In the genomic region with DNA sequence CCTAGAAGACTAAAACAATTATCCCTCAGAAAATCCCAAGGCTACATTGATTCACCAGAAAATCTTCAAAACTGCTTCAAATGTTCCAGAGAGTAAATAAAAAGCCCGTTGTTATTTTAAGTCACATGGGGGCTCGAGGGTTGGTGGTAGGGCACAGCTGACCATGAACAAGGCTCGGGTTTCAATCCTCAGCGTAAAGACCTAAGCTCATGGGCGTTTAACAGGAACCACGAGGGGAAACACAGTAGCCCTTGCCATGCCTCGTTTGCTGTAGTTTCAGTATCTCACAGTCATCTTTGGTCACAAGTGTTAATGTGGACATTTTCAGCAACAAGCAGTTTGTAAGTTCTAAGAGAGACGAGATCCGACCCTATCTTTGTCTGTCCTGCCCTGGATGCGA, we compare ENCODE assay signal across 2 mouse cellular contexts.
TF ChIP-seq lines count a peak whose summit lies in the region.

No protein-coding gene starts in this region.

TF ChIP-seq in MEL, 35 proteins besides CTCF, POLR2A, EP300 and RAD21 (continued from another document):
- TF ChIP-seq MYC (IDR thresholded peaks at IDR 0.05; ENCODE audit: low read depth, low read length) (no peak), USF2 (IDR thresholded peaks at IDR 0.05; ENCODE audit: borderline replicate concordance in 1 of 2, insufficient read depth in 1 of 2, low read depth in 1 of 2, low read length in 2 of 2) (no peak), USF1 (IDR thresholded peaks at IDR 0.05; ENCODE audit: low read depth, low read length) (no peak)

TF ChIP-seq in myocyte, 11 proteins besides CTCF, POLR2A, EP300 and RAD21 (continued from another document):
- TF ChIP-seq POLR2AphosphoS2 (IDR thresholded peaks at IDR 0.05; ENCODE audit: insufficient read length, low read depth) (no peak), E2F4 (IDR thresholded peaks at IDR 0.05; ENCODE audit: insufficient read depth) (no peak)
TF ChIP-seq in myocyte: peak in this region for 2.
